Mouse (Mus musculus) T-helper 17 cell (primary cell): ENCODE data around the gene Vmn1r124.
"Not testable (repeated sequence)": the region's sequence is repeated elsewhere in the genome, so short reads cannot be mapped to it uniquely, and the experiment has no call there.

Experiments
- in situ Hi-C, 2 experiments: fragments of 300-600 bp; cut with MboI, MseI; formaldehyde crosslinking; loops; 1 replicate in 1 of 2; 2 replicates in 1 of 2; pipeline ENCODE4 v1.15.1; 2025; ENCODE audit warnings: high pct_unique_total_duplicates in 2 of 2

Vmn1r124 gene

DNA sequence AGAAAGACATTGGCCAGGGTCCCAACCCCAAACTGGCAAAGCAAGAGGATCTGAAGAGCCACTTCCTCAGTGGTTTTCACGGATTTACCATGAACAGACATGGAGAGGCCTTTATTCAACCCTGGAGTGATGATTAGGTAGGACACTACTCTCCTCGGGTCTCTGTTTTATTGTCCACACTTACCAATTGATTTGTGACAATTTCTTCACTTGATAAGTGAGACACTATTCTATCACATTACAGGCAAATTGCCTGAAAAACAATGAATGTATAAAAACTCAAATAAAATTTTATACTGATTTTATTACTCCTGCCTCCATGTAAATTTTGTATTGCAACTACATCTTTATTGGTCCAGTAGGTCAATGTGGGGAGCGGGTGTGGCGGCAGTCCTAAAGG lies at the start of gene Vmn1r124:
Vmn1r124 (minus strand) TSS at position 101 of the 400 bp plus-strand sequence.
- in situ Hi-C loops, result loop anchor here (5.0 to 25.0 kb wide), 3 partner anchors 848 to 1502 kb away; partner anchors contain the start of genes Vmn1r100 (in 1 of the 2) and Vmn1r157 (in 1 of the 2)

DNA sequence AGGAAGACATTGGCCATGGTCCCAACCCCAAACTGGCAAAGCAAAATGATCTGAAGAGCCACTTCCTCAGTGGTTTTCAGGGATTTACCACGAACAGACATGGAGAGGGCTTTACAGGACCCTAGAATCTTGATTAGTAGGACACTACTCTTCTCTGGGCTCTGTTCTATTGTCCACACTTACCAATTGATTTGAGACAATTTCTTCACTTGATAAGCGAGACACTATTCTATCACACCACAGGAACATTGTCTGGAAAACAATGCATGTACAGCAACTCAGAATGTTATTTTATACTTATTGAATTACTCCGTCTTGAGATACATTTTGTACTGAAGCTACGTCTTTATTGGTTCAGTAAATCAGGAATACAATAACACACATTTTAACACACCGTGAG lies 41.0 kb upstream of the Vmn1r124 start, which contains the start of gene Vmn1r126:
Vmn1r126 (minus strand) TSS at position 101 of the 400 bp plus-strand sequence.
- in situ Hi-C loops, result not testable (repeated sequence)

- in situ Hi-C loops, result loop anchor here (10.0 to 25.0 kb wide), 3 partner anchors 860 to 1693 kb away; partner anchors contain the start of genes Vmn1r100 (in 1 of the 2) and Vmn1r157 (in 1 of the 2)
Observed at GRCm38 (mm10) chr7:21271879-21272278, 11.5 kb upstream of the Vmn1r124 start, which contains the start of gene Vmn1r125. Vmn1r125 (plus strand) TSS chr7:21272179.
